Mouse (Mus musculus) monocyte, adult 2 months (primary cell): ENCODE data around the gene Gm7735.
"Not testable (repeated sequence)": the region's sequence is repeated elsewhere in the genome, so short reads cannot be mapped to it uniquely, and the experiment has no call there.

ENCODE experiments used
- DNase-seq, 2 experiments: peaks; one replicate each; pipeline ENCODE4 v3.0.0; 2022; ENCODE audit warnings: low spot score in 2 of 2, low read depth in 1 of 2

Gm7735 gene

GRCm38 (mm10) chr16:89169190-89169589, at the start of gene Gm7735:
TSS of gene Gm7735 (plus strand) at chr16:89169490.
- DNase-seq = not testable (repeated sequence)

- no peak for DNase-seq
These were observed 28.7 kb upstream of the Gm7735 start, which contains the start of gene Gm6358 for GRCm38 (mm10) chr16:89140551-89140950. TSS of gene Gm6358 (plus strand) at chr16:89140851.

- no peak for DNase-seq
These were observed 18.5 kb upstream of the Gm7735 start, which contains the start of gene Gm10061 for GRCm38 (mm10) chr16:89150786-89151185. TSS of gene Gm10061 (plus strand) at chr16:89151086.

- DNase-seq = no peak
These were observed 11.6 kb upstream of the Gm7735 start, which contains the start of gene Gm9789 for GRCm38 (mm10) chr16:89157652-89158051. TSS of gene Gm9789 (plus strand) at chr16:89157952.

- DNase-seq = no peak
These were observed 5.1 kb downstream of the Gm7735 start, which contains the start of gene 1110057P08Rik for GRCm38 (mm10) chr16:89174435-89174834. TSS of gene 1110057P08Rik (plus strand) at chr16:89174735.

DNA sequence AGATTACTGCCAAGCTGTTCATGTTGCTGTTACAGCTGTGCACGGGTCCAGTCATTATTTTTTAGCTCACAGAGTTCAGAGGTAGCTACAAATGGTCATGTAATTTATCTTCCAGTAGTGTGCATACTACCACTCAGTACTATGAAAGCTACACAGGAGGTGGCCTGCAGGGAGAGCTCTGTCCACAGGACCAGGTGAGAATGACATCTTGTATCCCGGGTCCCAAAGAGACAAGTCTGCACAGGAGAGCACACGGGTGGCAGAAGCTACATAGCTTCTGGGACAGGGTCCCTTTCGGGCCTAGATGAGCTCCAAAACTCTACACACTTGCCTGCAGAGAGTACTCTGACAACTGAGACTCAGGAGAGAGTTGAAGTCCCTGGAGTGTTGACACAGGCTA, 19.3 kb downstream of the Gm7735 start:
- DNase-seq = no peak

GRCm38 (mm10) chr16:89205561-89205960, 36.3 kb downstream of the Gm7735 start, which contains the start of gene Krtap20-2:
TSS of gene Krtap20-2 (plus strand) at chr16:89205861.
- no peak for DNase-seq
